In genomic region chr7:89418917-89419679, GRCm38 (mm10) we compare ENCODE assay signal across 8 mouse cellular contexts. TPM values are rescaled to one million over a fixed set of nuclear protein-coding genes. Genes with fewer than 3 reads are reported as not detected.
DNase-seq lines count a peak whose midpoint lies in the region; ATAC-seq and TF ChIP-seq lines count a peak whose summit lies in the region.

No protein-coding gene starts in this region.

- H3K4me3 ChIP-seq in heart, embryonic 16.5 days (ENCODE audit: low read length), result peak overlapping the region; percentile 17; the same call in 1 of the 2 replicates
- H3K4me3 ChIP-seq in heart, embryonic 11.5 days (ENCODE audit: low read depth, low read length), result no peak overlapping the region
- no peak overlapping the region for H3K4me3 ChIP-seq in midbrain, embryonic 11.5 days (ENCODE audit: low read depth, low read length)
- no peak overlapping the region for H3K4me3 ChIP-seq in midbrain, embryonic 16.5 days (ENCODE audit: low read depth, low read length)
- H3K4me3 ChIP-seq in forebrain, embryonic 14.5 days (ENCODE audit: low read depth, low read length), result no peak overlapping the region
- no peak overlapping the region for H3K4me3 ChIP-seq in stomach, postnatal 0 days (ENCODE audit: low read depth, low read length)

- H3K9me3 ChIP-seq in heart, embryonic 16.5 days (replicated peaks; ENCODE audit: control insufficient read depth, low read length), result no peaks in the 10 kb centered on the region
- H3K9me3 ChIP-seq in heart, embryonic 11.5 days (replicated peaks; ENCODE audit: control insufficient read depth, low read length), result no peaks in the 10 kb centered on the region
- no peaks in the 10 kb centered on the region for H3K9me3 ChIP-seq in midbrain, embryonic 11.5 days (ENCODE audit: control insufficient read depth, low read length)
- no peaks in the 10 kb centered on the region for H3K9me3 ChIP-seq in midbrain, embryonic 16.5 days (replicated peaks; ENCODE audit: control insufficient read depth, low read length, poor library complexity, severe bottlenecking)
- no peaks in the 10 kb centered on the region for H3K9me3 ChIP-seq in forebrain, embryonic 14.5 days (replicated peaks; ENCODE audit: control insufficient read depth, low read length)
- H3K9me3 ChIP-seq in stomach, postnatal 0 days (ENCODE audit: control insufficient read depth, low read length), result no peaks in the 10 kb centered on the region

- TF ChIP-seq EP300 in stomach, postnatal 0 days (optimal IDR thresholded peaks at IDR 0.05), result no peak

- WGBS in heart, embryonic 16.5 days, result 38% methylated on average over 3 of the region's 3 CpGs
- 43% methylated on average over 3 of the region's 3 CpGs for WGBS in heart, embryonic 11.5 days (ENCODE audit: insufficient replicate concordance)
- 75% methylated on average over 3 of the region's 3 CpGs for WGBS in midbrain, embryonic 11.5 days
- 55% methylated on average over 3 of the region's 3 CpGs for WGBS in midbrain, embryonic 16.5 days
- 61% methylated on average over 3 of the region's 3 CpGs for WGBS in forebrain, embryonic 14.5 days
- 43% methylated on average over 3 of the region's 3 CpGs for WGBS in stomach, postnatal 0 days

- TF ChIP-seq CTCF in stomach, postnatal 0 days (IDR thresholded peaks at IDR 0.05; ENCODE audit: low read depth), result peak; percentile 81

- peak; percentile 81 for DNase-seq in midbrain, embryonic 11.5 days (ENCODE audit: low spot score, missing footprints)
- DNase-seq in forebrain, embryonic 14.5 days (ENCODE audit: low spot score), result peak; percentile 62
- DNase-seq in stomach, postnatal 0 days (ENCODE audit: low spot score), result no peak
- no peak for DNase-seq in right cerebral cortex, adult 18-20 months
- no peak for DNase-seq in layer of hippocampus, postnatal 10 days (ENCODE audit: low spot score in 2 of 2)

- no peaks in the 10 kb centered on the region for H3K36me3 ChIP-seq in heart, embryonic 16.5 days (ENCODE audit: control insufficient read depth, insufficient read depth)
- no peaks in the 10 kb centered on the region for H3K36me3 ChIP-seq in heart, embryonic 11.5 days (ENCODE audit: control insufficient read depth, insufficient read depth, low read length)
- H3K36me3 ChIP-seq in midbrain, embryonic 11.5 days (ENCODE audit: control insufficient read depth, insufficient read depth, low read length), result no peaks in the 10 kb centered on the region
- no peaks in the 10 kb centered on the region for H3K36me3 ChIP-seq in midbrain, embryonic 16.5 days (ENCODE audit: control insufficient read depth, insufficient read depth, low read length)
- no peaks in the 10 kb centered on the region for H3K36me3 ChIP-seq in forebrain, embryonic 14.5 days (ENCODE audit: control insufficient read depth, insufficient read depth, low read length)
- no peaks in the 10 kb centered on the region for H3K36me3 ChIP-seq in stomach, postnatal 0 days (ENCODE audit: control insufficient read depth, insufficient read depth, low read length)

- H3K4me2 ChIP-seq in heart, embryonic 16.5 days (ENCODE audit: low read depth, low read length), result peak overlapping the region; percentile 26
- H3K4me2 ChIP-seq in heart, embryonic 11.5 days, result no peak overlapping the region
- no peak overlapping the region for H3K4me2 ChIP-seq in midbrain, embryonic 11.5 days
- H3K4me2 ChIP-seq in midbrain, embryonic 16.5 days (ENCODE audit: low read length), result no peak overlapping the region
- no peak overlapping the region for H3K4me2 ChIP-seq in forebrain, embryonic 14.5 days (ENCODE audit: low read length)
- peak overlapping the region; percentile 23; the same call in 1 of the 2 replicates for H3K4me2 ChIP-seq in stomach, postnatal 0 days (replicated peaks; ENCODE audit: low read depth)

- H3K9ac ChIP-seq in heart, embryonic 16.5 days (ENCODE audit: low read length), result no peak overlapping the region; the same call in 1 of the 2 replicates
- H3K9ac ChIP-seq in heart, embryonic 11.5 days (ENCODE audit: low read depth, low read length), result no peak overlapping the region
- no peak overlapping the region for H3K9ac ChIP-seq in midbrain, embryonic 11.5 days (ENCODE audit: low read length)
- no peak overlapping the region for H3K9ac ChIP-seq in midbrain, embryonic 16.5 days (ENCODE audit: low read depth, low read length)
- no peak overlapping the region for H3K9ac ChIP-seq in forebrain, embryonic 14.5 days (ENCODE audit: low read length)
- no peak overlapping the region for H3K9ac ChIP-seq in stomach, postnatal 0 days (ENCODE audit: low read length)

- H3K27ac ChIP-seq in heart, embryonic 16.5 days (ENCODE audit: low read length), result peak overlapping the region; percentile 77
- no peak overlapping the region for H3K27ac ChIP-seq in heart, embryonic 11.5 days (ENCODE audit: low read depth, low read length)
- H3K27ac ChIP-seq in midbrain, embryonic 11.5 days (ENCODE audit: low read depth, low read length), result no peak overlapping the region
- no peak overlapping the region for H3K27ac ChIP-seq in midbrain, embryonic 16.5 days (ENCODE audit: low read length)
- no peak overlapping the region for H3K27ac ChIP-seq in forebrain, embryonic 14.5 days (ENCODE audit: low read depth, low read length)
- H3K27ac ChIP-seq in stomach, postnatal 0 days (replicated peaks), result no peak overlapping the region

- no peak for ATAC-seq in heart, embryonic 16.5 days (replicated peaks; ENCODE audit: extremely low read depth, insufficient read depth, low FRiP score)
- no peak for ATAC-seq in heart, embryonic 11.5 days (replicated peaks; ENCODE audit: insufficient number of reproducible peaks, low FRiP score, low TSS enrichment)
- ATAC-seq in midbrain, embryonic 11.5 days (ENCODE audit: low FRiP score), result no peak; the same call in 1 of the 2 replicates
- no peak for ATAC-seq in midbrain, embryonic 16.5 days
- ATAC-seq in forebrain, embryonic 14.5 days, result 0 out of 2 replicates have a peak, but pooled peaks have one; percentile 40
- no peak for ATAC-seq in stomach, postnatal 0 days (ENCODE audit: low FRiP score, low TSS enrichment)

- H3K27me3 ChIP-seq in heart, embryonic 16.5 days (ENCODE audit: control insufficient read depth, insufficient read depth, low read length), result no peaks in the 10 kb centered on the region
- no peaks in the 10 kb centered on the region for H3K27me3 ChIP-seq in heart, embryonic 11.5 days (ENCODE audit: control insufficient read depth, insufficient read depth, low read length)
- H3K27me3 ChIP-seq in midbrain, embryonic 11.5 days (ENCODE audit: control insufficient read depth, insufficient read depth, low read length), result no peaks in the 10 kb centered on the region
- no peaks in the 10 kb centered on the region for H3K27me3 ChIP-seq in midbrain, embryonic 16.5 days (ENCODE audit: control insufficient read depth, insufficient read depth, low read depth, low read length)
- no peaks in the 10 kb centered on the region for H3K27me3 ChIP-seq in forebrain, embryonic 14.5 days (replicated peaks; ENCODE audit: control insufficient read depth, insufficient read depth, low read length)
- no peaks in the 10 kb centered on the region for H3K27me3 ChIP-seq in stomach, postnatal 0 days (ENCODE audit: control insufficient read depth, insufficient read depth, low read length)

- H3K4me1 ChIP-seq in heart, embryonic 16.5 days (ENCODE audit: control insufficient read depth, insufficient read depth, low read length), result peaks cover 4% of the 10 kb centered on the region; the same call in 1 of the 2 replicates
- H3K4me1 ChIP-seq in heart, embryonic 11.5 days (ENCODE audit: control insufficient read depth, insufficient read depth, low read length), result peaks cover 15% of the 10 kb centered on the region; the same call in 1 of the 2 replicates
- H3K4me1 ChIP-seq in midbrain, embryonic 11.5 days (ENCODE audit: control insufficient read depth, insufficient read depth, low read length), result no peaks in the 10 kb centered on the region
- no peaks in the 10 kb centered on the region for H3K4me1 ChIP-seq in midbrain, embryonic 16.5 days (ENCODE audit: control insufficient read depth, insufficient read depth, low read length)
- H3K4me1 ChIP-seq in forebrain, embryonic 14.5 days (ENCODE audit: control insufficient read depth, insufficient read depth, low read length), result no peaks in the 10 kb centered on the region
- no peaks in the 10 kb centered on the region for H3K4me1 ChIP-seq in stomach, postnatal 0 days (replicated peaks; ENCODE audit: control insufficient read depth, insufficient read depth)

RNA-seq across cellular contexts. Expression of gene Fzd4, which starts 14.9 kb away (rescaled TPM):
- 8.5 and 11.2 TPM in 2 replicates for polyA plus RNA-seq in heart, embryonic 16.5 days (2015; fragmentation: Nextera tagmentation; extraction: Ambion mirVana)
- 9.8 and 12.1 TPM in 2 replicates for polyA plus RNA-seq in heart, embryonic 11.5 days (2014; fragmentation: Nextera tagmentation; extraction: Ambion mirVana)
- polyA plus RNA-seq in midbrain, embryonic 11.5 days (2014; fragmentation: Nextera tagmentation; extraction: Ambion mirVana), result 2.0 and 2.6 TPM in 2 replicates
- 1.6 and 1.7 TPM in 2 replicates for polyA plus RNA-seq in midbrain, embryonic 16.5 days (2015; fragmentation: Nextera tagmentation; extraction: Ambion mirVana)
- 1.6 and 2.1 TPM in 2 replicates for polyA plus RNA-seq in forebrain, embryonic 14.5 days (2014; fragmentation: Nextera tagmentation; extraction: Ambion mirVana)
- 7.5 and 8.1 TPM in 2 replicates for polyA plus RNA-seq in stomach, postnatal 0 days (2015; fragmentation: Nextera tagmentation; extraction: Ambion mirVana)
- 1 to 10 TPM; 7.9 to 8.2 TPM for total RNA-seq in layer of hippocampus, postnatal 10 days (2021)

RNA-seq across cellular contexts. Expression of gene Tmem135, which starts 15.1 kb away (rescaled TPM):
- 25.9 and 27.8 TPM in 2 replicates for polyA plus RNA-seq in heart, embryonic 16.5 days (2015; fragmentation: Nextera tagmentation; extraction: Ambion mirVana)
- 27.2 and 30.4 TPM in 2 replicates for polyA plus RNA-seq in heart, embryonic 11.5 days (2014; fragmentation: Nextera tagmentation; extraction: Ambion mirVana)
- polyA plus RNA-seq in midbrain, embryonic 11.5 days (2014; fragmentation: Nextera tagmentation; extraction: Ambion mirVana), result 15.1 and 16.7 TPM in 2 replicates
- 26.9 and 28.8 TPM in 2 replicates for polyA plus RNA-seq in midbrain, embryonic 16.5 days (2015; fragmentation: Nextera tagmentation; extraction: Ambion mirVana)
- 16.2 and 22.2 TPM in 2 replicates for polyA plus RNA-seq in forebrain, embryonic 14.5 days (2014; fragmentation: Nextera tagmentation; extraction: Ambion mirVana)
- polyA plus RNA-seq in stomach, postnatal 0 days (2015; fragmentation: Nextera tagmentation; extraction: Ambion mirVana), result 21.0 and 21.2 TPM in 2 replicates
- total RNA-seq in layer of hippocampus, postnatal 10 days (2021), result 10 to 100 TPM; 72.2 to 84.4 TPM

Comparison
In these comparisons a context has a peak if more than half of its experiments do, and no peak if none do; other contexts are left out.
1. H3K4me2 ChIP-seq: peak in heart, embryonic 16.5 days (single experiment) and stomach, postnatal 0 days (single experiment); none in heart, embryonic 11.5 days (single experiment), midbrain, embryonic 11.5 days (single experiment), midbrain, embryonic 16.5 days (single experiment) and forebrain, embryonic 14.5 days (single experiment).
2. DNase-seq: peak in midbrain, embryonic 11.5 days (single experiment) and forebrain, embryonic 14.5 days (single experiment); none in stomach, postnatal 0 days (single experiment), right cerebral cortex, adult 18-20 months (single experiment) and layer of hippocampus, postnatal 10 days (0 of 2).